Mouse (Mus musculus): ENCODE results near the gene Mylpf. TPM values are rescaled to one million over a fixed set of nuclear protein-coding genes. Genes with fewer than 3 reads are reported as not detected.
"Not testable (repeated sequence)": the region's sequence is repeated elsewhere in the genome, so short reads cannot be mapped to it uniquely, and the experiment has no call there.

The Mylpf gene
- total RNA-seq, 2 experiments from 2014 or later, result 24,727 to 33,034 TPM

DNA sequence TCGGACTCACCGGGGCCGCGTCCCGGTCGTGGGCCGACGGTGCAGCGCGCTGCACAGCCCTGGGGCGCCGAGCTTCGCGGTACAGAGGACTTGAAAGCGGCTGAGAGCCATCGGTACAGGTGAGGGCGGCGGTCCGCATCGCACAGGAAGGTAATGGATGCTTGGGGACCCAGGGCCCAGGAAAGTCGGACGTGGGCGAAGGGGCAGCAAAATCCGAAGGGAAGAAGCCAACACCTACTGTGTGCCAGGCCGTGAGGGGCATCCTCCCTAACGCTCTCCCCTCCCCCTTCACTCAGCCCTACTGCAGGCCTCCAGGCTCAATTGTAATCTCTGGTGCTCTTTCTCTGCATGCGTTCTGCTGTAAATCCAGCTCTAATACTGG, 24.7 kb downstream of the Mylpf start:
- peak overlapping the region; percentile 89 for H3K4me3 ChIP-seq
- no peak for DNase-seq
- peak overlapping the region; percentile 93 for H3K27ac ChIP-seq
- intact Hi-C loops (cut with DNase I), result loop anchor here (5.0 kb wide), 1 partner anchor 106 kb away; no protein-coding TSS in a partner anchor
- no peak for TF ChIP-seq CTCF (IDR thresholded peaks at IDR 0.05)

GRCm38 (mm10) chr7:127233765-127234164, 25.1 kb downstream of the Mylpf start:
- no peak for TF ChIP-seq CTCF (IDR thresholded peaks at IDR 0.05)
- peak overlapping the region; percentile 93 for H3K27ac ChIP-seq
- intact Hi-C loops (cut with DNase I), result loop anchor here (5.0 kb wide), 1 partner anchor 106 kb away; no protein-coding TSS in a partner anchor
- no peak for DNase-seq
- peak overlapping the region; percentile 89 for H3K4me3 ChIP-seq

- DNase-seq, result no peak
- H3K4me3 ChIP-seq, result no peak overlapping the region
- TF ChIP-seq CTCF (IDR thresholded peaks at IDR 0.05), result no peak
- intact Hi-C loops (cut with DNase I), result loop anchor here (5.0 kb wide), 1 partner anchor 107 kb away; no protein-coding TSS in a partner anchor
- no peak overlapping the region for H3K27ac ChIP-seq
Observed at GRCm38 (mm10) chr7:127234777-127235176, 26.1 kb downstream of the Mylpf start.

DNA sequence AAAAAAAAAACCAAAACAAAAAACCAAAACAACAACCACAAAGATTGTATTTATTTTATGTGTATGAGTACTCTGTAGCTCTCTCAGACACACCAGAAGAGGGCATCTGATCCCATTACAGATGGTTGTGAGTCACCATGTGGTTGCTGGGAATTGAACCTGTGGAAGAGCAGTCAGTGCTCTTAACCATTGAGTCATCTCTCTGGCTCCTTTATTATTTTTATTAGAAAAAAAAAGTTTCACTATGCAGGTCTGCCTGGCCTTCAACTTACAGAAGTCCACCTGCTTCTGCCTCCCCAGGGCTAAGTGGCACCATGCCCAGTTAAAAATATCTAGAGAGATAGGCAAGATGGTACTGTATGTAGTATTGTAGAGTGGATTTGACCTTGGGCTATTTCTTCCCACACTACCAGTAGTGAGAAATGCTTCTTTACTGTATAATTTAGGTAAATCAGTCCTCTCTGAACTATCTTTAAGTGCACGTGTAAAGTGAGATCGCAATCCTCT, 34.7 kb downstream of the Mylpf start:
- no peak for DNase-seq
- H3K27ac ChIP-seq, result peak overlapping the region; percentile 94
- TF ChIP-seq CTCF (IDR thresholded peaks at IDR 0.05), result no peak
- intact Hi-C loops (cut with DNase I), result no loop called here
- peak overlapping the region; percentile 79 for H3K4me3 ChIP-seq

DNA sequence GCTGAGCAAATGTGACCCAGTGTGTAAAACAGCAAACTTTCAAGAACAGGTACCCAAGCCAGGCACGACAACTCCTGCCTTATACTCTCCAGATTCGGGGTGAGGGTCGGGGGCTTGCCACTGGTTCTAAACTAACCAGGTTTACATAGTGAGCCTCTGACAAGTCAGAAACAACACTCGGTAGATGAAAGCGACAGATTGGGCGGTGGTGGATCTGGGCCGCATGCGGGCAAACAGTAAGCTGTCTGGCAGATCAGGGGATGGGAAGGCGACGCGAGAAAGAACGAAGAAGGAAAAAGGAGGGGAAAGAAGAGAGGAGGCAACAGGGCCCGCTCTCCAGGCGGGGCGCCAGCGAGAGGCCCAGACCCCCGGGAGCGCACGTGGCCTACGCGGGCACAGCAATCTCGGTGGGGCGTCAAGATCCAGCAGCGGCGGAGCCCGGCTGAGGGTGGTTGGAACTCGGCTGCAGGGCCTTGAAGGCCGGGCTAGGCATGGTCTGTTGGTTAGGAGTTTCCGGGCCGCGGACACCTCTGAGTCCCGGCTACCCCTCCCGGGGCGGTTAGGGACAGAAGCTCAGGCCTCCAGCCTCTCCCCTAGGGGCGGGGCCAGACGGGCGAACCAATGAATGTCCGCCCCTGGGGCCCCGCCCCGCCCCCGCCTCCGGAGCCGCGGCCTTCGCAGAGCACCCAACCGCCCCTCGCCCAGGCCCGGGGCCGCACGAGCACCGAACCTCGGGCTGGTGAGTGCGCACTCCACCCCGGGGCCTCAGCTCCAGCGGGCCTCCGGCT, 35.4 kb downstream of the Mylpf start, which contains the start of gene Zfp771:
Gene Zfp771, plus strand, starts transcription at position 405 of the 788 bp plus-strand sequence.
- H3K27ac ChIP-seq, result peak within 1 kb of the TSS; percentile 94
- TF ChIP-seq CTCF (IDR thresholded peaks at IDR 0.05), result peak; percentile 17; the same call in 1 of the 2 replicates
- intact Hi-C loops (cut with DNase I), result no loop called here
- peak; percentile 99 for DNase-seq
- peak within 1 kb of the TSS; percentile 79 for H3K4me3 ChIP-seq

- peak overlapping the region; percentile 94 for H3K27ac ChIP-seq
- TF ChIP-seq CTCF (IDR thresholded peaks at IDR 0.05), result no peak
- intact Hi-C loops (cut with DNase I), result no loop called here
- peak; percentile 75 for DNase-seq
- H3K4me3 ChIP-seq, result peak overlapping the region; percentile 79
Observed at GRCm38 (mm10) chr7:127244658-127245510, 36.2 kb downstream of the Mylpf start.

GRCm38 (mm10) chr7:127250511-127250910, 41.8 kb downstream of the Mylpf start:
- H3K4me3 ChIP-seq; DNase-seq; intact Hi-C loops (cut with DNase I); H3K27ac ChIP-seq: not testable (repeated sequence)

DNA sequence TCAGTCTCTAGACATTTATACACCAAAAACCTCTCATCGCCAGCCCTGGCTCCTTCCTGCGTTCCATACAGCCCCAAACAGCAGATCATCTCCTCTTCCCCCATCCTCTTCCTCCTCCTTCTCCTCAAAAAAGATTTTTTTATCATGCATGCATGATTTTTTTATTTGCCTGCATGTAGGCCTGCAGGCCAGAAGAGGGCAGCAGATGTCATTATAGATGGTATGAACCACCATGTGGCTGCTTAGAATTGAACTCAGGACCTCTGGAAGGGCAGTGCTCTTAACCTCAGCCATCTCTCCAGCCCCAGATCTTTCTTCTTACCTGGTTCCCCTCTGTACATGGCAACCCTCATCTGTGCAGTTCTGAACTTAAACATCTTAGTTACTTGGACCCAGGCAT, 43.7 kb downstream of the Mylpf start:
- peak; percentile 54 for TF ChIP-seq CTCF (IDR thresholded peaks at IDR 0.05)
- Histone ChIP-seq H3K4me3 (no peak overlapping the region), H3K27ac (0 out of 2 replicates have a peak overlapping the region, but pooled peaks have one; percentile 4)
- no peak for DNase-seq
- intact Hi-C loops (cut with DNase I), result no loop called here

- TF ChIP-seq CTCF (IDR thresholded peaks at IDR 0.05), result no peak
- intact Hi-C loops (cut with DNase I), result no loop called here
- no peak for DNase-seq
- peak overlapping the region; percentile 71 for H3K4me3 ChIP-seq
- peak overlapping the region; percentile 95 for H3K27ac ChIP-seq
Observed at GRCm38 (mm10) chr7:127253341-127253740, 44.7 kb downstream of the Mylpf start.

- intact Hi-C loops (cut with DNase I), result no loop called here
- Histone ChIP-seq H3K4me3 (peak overlapping the region; percentile 71), H3K27ac (peak overlapping the region; percentile 95)
- DNase-seq, result peak; percentile 97
- TF ChIP-seq CTCF (IDR thresholded peaks at IDR 0.05), result no peak
Observed at GRCm38 (mm10) chr7:127253821-127254769, 45.4 kb downstream of the Mylpf start.

DNA sequence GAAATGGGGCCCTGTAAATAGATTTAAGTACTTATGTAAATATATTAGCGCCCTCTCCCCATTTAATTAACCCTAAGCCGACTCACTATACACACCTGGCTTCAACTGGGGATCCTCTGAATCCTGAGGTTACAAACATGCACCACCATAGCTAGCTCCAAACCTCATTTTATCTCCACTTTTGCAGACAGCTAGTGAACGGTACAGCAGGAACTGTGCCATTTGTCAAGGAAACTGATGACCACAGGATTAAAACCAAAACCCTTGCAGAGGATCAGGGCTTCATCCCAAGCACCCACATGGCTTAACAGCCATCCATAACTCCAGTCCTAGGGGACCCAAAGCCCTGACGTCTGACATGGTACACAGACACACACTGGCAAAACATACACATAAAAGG, 46.3 kb downstream of the Mylpf start:
- intact Hi-C loops (cut with DNase I), result no loop called here
- DNase-seq, result no peak
- TF ChIP-seq CTCF (IDR thresholded peaks at IDR 0.05), result no peak
- Histone ChIP-seq H3K4me3 (peak overlapping the region; percentile 71), H3K27ac (peak overlapping the region; percentile 95)

- TF ChIP-seq CTCF (IDR thresholded peaks at IDR 0.05), result no peak
Observed at GRCm38 (mm10) chr7:127255965-127256364, 47.3 kb downstream of the Mylpf start.

More at GRCm38 (mm10) chr7:127255965-127256364, 47.3 kb downstream of the Mylpf start:
- intact Hi-C loops (cut with DNase I), result no loop called here
- Histone ChIP-seq H3K4me3 (no peak overlapping the region), H3K27ac (no peak overlapping the region)
- DNase-seq, result no peak
